Mouse (Mus musculus) megakaryocyte progenitor cell, adult 5-6 weeks (primary cell): ENCODE measurements around the gene C2cd4b. TPM values are rescaled to one million over a fixed set of nuclear protein-coding genes. Genes with fewer than 3 reads are reported as not detected.
A peak's percentile ranks its signal among the peaks of the same experiment; 100 is the strongest.

Experiments used
- ATAC-seq: replicated peaks from 2 replicates; pipeline ENCODE4 v1.8.0; 2016; ENCODE audit warnings: mild to moderate bottlenecking, moderate TSS enrichment, inconsistent platforms; ENCODE audit not compliant: poor library complexity
- total RNA-seq, 2 experiments: library from RNA; stranded (forward) in 1 of 2; stranded (reverse) in 1 of 2; fragments of 157-497, 149-512 nt in 1 of 2; fragments of 200-1000 nt in 1 of 2; gene quantifications; 2 replicates each; pipeline versions ENCODE4 v1.2.3 to v1.2.4; 2015 to 2017

The C2cd4b gene
- total RNA-seq, 2 experiments from 2014 or later, result not detected

DNA sequence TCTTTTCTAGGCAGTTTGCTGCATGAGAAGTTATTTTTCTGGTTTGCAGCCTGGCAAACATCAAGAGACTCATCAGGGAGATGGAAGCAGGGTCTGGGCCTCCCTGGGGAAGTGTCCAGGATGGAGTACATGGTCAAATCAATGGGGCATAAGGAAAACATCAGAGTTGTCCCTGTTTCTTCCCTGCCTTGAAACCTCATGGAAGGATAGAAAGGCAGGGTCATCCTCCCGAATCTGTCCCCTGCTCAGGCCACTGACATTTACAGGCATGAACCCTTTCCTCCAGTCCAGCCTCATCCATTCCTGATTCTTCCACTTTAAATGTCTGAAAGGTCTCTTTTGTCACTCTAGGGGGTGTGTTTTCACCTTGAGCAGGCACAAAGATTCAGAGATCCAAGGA lies 10.2 kb downstream of the C2cd4b start:
- ATAC-seq, result no peak

- ATAC-seq, result no peak
Observed at GRCm38 (mm10) chr9:67771293-67771692, 12.1 kb downstream of the C2cd4b start.

DNA sequence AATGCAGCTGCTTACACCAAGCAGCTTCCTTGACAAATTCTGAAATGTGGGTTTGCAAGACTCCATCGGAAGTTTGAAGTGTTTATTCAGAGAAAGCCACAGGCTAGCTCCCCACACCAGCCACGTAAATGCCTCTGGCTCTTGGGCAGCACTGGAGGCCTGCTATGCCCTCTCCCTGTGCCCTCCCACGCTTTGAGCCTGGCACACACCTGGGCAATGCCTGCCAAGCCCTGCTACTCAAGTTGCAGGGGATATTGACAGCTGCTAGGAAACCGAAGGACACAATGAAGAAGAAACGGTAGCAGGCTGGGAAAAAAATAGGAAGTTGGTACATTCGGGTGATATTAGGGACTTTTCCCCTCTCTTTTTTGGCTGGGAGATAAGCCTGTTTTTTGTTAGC lies 15.0 kb downstream of the C2cd4b start:
- ATAC-seq, result no peak

DNA sequence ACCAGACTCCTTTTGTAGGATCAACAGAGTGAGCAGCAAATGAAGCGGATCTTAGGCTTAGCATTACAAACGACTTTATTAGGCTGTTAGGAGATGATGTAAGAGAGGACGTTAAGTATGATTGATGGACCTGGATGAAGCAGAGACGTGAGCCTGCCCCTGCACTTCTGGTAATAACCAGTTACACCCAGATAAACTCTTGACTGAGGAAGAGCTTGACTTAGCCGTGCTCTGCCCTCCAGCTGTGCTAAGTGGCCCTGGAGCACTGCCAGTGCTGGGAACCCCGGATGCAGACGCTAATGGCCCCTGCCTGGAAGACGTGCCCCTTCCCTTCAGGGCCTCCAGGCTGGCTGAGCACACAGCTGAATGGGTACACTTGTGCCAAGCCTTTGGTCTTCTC lies 19.3 kb downstream of the C2cd4b start:
- no peak for ATAC-seq

DNA sequence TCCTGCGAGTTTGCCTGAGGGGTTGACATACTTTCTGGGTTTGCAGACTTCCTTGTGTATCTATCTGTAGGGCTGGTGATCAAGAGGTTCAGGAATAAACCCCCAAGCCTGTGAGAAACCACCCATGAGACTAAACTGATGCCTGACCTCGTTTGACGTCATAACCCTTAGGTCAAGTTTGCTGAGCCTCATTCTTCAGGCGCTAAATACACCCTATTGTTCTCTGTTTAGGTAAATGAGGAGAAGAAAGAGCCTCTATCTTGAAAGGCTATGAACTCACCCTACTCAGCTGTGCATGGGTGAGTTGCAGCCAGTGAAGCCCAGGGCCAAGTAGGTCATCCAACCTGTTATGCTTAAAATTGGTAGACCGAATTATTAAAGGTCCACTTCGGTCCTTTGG lies 23.5 kb downstream of the C2cd4b start:
- no peak for ATAC-seq

GRCm38 (mm10) chr9:67783464-67783863 lies 24.2 kb downstream of the C2cd4b start:
- no peak for ATAC-seq

DNA sequence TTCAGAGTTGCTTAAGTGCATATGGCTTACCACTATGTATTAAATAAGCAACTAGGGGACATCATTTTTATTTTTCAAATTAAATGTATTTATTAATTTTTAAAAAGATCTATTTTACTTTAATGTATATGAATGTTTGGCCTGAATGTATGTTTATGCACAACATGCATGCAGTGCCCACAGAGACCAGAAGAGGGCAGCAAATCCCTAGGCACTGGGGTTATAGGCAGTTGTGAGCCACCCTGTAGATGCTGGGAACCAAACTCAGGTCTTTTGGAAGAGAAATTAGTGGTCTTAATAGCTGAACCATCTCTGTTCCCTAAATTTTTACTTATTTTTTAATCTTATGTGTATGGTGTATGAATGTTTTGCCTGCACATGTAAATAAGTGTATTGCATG lies 24.7 kb downstream of the C2cd4b start:
- ATAC-seq, result no peak

DNA sequence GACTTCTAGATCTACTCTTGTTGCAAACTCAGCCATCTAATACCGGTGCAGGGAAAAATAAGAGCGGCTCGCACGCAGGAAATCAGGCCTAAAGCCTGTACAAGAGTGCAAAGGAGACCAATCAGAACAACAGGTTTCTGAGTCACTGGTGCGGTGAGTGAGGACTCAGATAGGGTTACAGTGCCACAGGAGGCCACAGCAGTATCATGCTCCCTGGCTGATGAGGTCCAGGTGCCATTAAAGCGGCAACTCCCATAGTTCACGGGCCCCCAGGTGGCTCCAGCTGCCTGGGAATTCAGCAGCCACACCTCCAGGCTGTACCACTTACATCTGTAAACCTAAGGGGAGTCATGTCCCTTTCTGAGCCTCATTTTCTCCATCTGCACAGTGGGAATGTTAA lies 27.1 kb downstream of the C2cd4b start:
- no peak for ATAC-seq

DNA sequence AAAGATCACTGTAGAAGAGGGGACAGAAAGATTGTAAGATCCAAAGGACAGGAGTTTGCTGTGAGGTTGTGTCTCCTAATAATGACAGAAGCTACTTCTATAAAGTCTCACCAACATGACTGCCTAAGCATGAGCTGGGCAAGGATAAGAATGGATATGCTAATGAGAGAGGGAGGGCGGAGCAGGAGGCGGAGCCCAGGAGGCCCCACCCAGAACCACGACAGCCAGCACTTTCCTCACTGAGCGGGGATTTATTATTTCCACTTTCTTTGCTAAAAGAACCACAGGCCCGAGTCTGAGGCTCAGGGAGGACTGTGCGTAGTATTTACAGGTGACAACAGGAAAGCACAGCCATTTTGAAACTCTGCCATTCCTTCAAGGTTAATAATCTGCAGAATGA lies 28.4 kb downstream of the C2cd4b start:
- no peak for ATAC-seq

DNA sequence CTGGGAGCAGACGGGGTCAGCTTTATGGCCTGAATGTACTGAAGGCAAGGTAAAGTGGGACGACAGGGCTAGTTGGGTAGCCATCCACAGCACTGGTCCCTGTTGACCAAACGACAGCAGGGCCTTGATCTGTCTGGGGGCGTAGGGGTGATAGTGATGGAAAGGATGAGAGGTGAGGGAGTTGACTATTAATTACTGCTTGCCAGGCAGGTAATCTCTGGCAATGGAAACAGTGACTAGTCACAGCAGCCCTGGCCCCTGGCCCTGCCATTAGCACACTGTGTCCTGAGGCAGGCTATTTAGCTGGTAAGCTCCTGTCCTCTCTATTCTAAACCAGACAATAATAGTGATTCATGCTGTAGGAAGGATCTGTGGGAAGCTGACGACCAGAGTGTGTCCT lies 33.2 kb downstream of the C2cd4b start:
- no peak for ATAC-seq

GRCm38 (mm10) chr9:67793501-67793900 lies 34.3 kb downstream of the C2cd4b start:
- ATAC-seq, result no peak

DNA sequence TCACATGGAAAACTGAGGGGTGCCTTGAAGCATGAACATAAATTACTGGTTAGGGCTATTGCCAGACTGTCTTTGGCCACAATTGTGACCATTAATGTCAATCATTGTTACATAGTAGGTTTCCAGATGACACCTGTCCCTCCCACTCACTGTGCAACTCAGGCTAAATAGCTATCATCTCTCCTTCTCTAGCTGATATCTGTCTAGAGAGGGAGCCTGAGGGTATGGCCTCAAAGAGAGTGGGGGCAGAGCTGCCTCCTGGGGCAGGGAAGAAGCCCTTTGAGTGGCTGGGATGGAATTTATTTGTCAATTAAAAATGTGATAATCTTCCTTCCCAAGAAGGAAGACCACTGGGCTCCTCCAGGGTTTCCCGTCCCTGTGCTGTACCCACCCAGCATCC lies 35.0 kb downstream of the C2cd4b start:
- no peak for ATAC-seq

DNA sequence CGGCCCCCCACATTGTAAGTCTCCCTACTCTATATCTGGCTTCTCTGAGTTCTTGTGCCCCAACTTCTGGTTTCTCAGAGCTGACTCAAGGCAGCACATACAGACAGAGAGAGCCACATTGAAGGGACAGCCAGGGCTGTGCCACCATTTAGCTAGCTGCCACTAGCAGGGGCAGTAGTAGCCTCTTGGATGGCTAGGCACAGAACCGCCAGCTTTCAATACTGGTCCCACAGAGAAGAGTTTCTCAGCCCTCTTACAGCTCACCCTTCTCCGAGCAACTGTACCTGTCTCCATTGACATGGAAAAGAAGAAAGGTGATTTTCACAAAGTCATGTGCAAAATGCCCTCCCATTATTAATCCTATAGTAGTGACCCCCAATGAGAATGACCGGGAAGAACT lies 35.4 kb downstream of the C2cd4b start:
- ATAC-seq, result no peak

DNA sequence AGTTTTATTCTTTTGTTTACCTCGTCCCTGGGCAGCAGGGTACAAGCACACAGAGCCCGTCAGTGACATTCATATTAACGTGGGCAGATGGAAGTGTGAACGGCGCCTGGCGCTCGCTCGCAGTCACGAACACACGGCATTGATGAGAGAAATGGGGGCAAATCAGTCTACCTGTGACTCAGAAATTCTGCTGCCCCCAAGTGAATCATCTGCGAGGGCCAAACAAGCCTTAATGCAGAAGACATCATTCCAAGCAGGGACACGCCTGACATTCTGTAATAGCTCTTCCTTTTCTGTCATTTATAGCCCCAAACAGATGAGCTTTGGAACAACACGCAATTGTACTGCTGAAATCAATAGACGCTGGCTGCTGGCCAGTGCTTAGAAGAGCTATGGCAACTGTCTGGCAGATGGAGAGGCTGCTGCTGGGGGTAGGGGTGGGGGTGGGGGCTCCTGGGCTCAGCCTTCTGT lies 36.0 kb downstream of the C2cd4b start:
- no peak for ATAC-seq

DNA sequence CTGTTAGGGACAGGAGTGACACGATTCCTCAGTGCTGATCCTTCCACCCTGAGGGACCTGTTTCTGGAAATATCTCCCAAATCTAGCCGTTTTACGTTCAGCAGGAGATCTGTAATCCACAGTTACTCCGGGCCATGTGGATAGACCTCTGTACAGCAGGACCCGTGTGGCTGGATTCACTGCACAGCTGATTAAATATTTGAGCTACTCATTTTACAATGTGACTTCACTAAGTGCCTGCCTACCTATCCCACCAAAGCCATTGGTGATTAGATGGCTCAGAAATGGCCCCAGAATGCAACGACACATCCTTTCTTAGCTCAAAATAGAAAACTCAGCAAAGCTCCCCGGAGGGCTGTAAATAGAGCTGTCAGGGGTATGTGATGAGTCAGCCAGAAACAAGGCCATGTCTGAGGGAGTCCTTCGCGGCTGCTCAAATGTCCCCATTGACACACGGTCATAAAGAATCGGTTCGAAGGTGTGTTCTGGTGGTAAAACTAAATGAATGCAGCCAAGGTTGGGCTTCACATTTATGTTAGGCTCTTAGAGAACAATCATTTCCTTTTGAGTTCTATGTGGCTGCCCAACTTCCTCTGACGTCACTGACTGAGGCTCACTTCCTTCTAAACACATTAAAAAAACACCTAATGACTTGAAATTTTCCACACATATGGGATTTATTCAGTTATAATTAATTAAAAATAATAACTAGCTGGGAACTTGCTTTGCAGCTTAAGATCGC lies 40.0 kb downstream of the C2cd4b start:
- no peak for ATAC-seq

GRCm38 (mm10) chr9:67802241-67802640 lies 43.0 kb downstream of the C2cd4b start:
- ATAC-seq, result peak; percentile 66

- ATAC-seq, result no peak
Observed at GRCm38 (mm10) chr9:67807000-67807399, 47.8 kb downstream of the C2cd4b start.

DNA sequence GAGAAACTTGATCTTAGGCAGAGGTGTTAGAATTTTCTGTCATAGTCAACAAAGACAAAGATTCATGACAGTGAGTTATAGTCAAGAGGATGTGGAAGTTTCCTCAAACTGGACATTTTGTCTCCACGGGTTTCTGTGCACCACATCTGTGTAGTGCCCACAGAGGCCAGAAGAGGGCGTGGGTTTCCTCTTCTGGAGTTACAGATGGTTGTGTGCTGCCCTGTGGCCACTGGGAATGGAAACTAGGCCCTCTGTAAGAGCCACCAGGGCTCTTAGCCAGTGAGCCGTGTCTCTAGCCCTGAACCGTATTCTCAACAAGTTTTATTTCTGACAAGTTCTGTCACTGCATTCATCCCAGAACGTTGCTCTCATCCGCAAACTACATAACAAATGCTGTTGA lies 51.3 kb downstream of the C2cd4b start:
- ATAC-seq, result no peak

Other genes with a start within 250 kb of the C2cd4b start
- gene Tln2, start 199.7 kb upstream of the C2cd4b start, total RNA-seq (2015), result 0.27 and 0.73 TPM in 2 replicates
- 0.64 and 0.75 TPM in 2 replicates for gene Tln2, start 199.7 kb upstream of the C2cd4b start, total RNA-seq (2017)
- not detected in 2 replicates for gene C2cd4a, start 72.9 kb downstream of the C2cd4b start, total RNA-seq (2015)
- gene C2cd4a, start 72.9 kb downstream of the C2cd4b start, total RNA-seq (2017), result not detected in 2 replicates
- 43.9 and 46.1 TPM in 2 replicates for gene Vps13c, start 81.0 kb downstream of the C2cd4b start, total RNA-seq (2015)
- 44.8 and 54.9 TPM in 2 replicates for gene Vps13c, start 81.0 kb downstream of the C2cd4b start, total RNA-seq (2017)